Comparison of ENCODE assay signal across 22 mouse cellular contexts in the genomic region with DNA sequence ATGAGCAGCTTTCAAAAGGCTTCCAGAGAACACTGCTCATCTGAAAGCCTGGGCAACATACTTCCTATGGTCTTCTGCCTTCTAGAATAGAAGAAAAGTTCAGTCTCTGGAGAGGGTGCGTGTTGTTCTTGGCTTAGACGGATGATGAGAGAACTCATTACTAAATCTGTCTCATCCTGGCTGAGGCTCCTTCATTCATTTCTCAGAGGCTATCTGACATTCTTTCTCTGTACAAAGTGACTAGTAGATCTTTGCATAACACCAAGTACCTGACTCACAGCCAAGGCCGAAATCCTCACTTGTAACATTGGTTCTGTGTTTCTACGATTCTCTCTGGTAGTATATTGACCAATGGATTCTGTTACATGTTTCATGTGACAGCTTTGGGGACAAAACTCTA. TPM values are rescaled to one million over a fixed set of nuclear protein-coding genes. Genes with fewer than 3 reads are reported as not detected.
DNase-seq lines count a peak whose midpoint lies in the region; TF ChIP-seq lines count a peak whose summit lies in the region.
"Had no signal": no experiment of that assay in that cellular context is flagged by ENCODE, and none has a peak within 500 bp of the region (broad histone marks: within the 10 kb centered on the region; RNA-seq: fewer than 3 reads in every experiment).

No protein-coding gene starts in this region.

- intact Hi-C loops in gastrocnemius, adult 2 months (cut with DNase I), result no loop called here
- intact Hi-C loops in gastrocnemius, postnatal 14 days (cut with DNase I; ENCODE audit: low total_unique reads), result no loop called here
- intact Hi-C loops in heart, postnatal 14 days (cut with DNase I), result no loop called here

- H3K4me3 ChIP-seq in gastrocnemius, adult 2 months, result no peak overlapping the region
- H3K4me3 ChIP-seq in forebrain, embryonic 10.5 days, result no peak overlapping the region
- no peak overlapping the region for H3K4me3 ChIP-seq in thymus, adult 2 months (ENCODE audit: control insufficient read depth, insufficient read depth, low read length)
- H3K4me3 ChIP-seq: embryonic facial prominence, embryonic 13.5 days; erythroblast, embryonic 14.5 days; hindbrain, embryonic 13.5 days; kidney, embryonic 15.5 days; midbrain, embryonic 10.5 days; neural tube, embryonic 15.5 days had no signal

- H3K9me3 ChIP-seq in forebrain, embryonic 10.5 days, result no peaks in the 10 kb centered on the region
- H3K9me3 ChIP-seq: embryonic facial prominence, embryonic 13.5 days; hindbrain, embryonic 13.5 days; kidney, embryonic 15.5 days; midbrain, embryonic 10.5 days; neural tube, embryonic 15.5 days had no signal

- H3K36me3 ChIP-seq in forebrain, embryonic 10.5 days (replicated peaks), result peaks cover 6% of the 10 kb centered on the region
- no peaks in the 10 kb centered on the region for H3K36me3 ChIP-seq in thymus, adult 2 months (ENCODE audit: control insufficient read depth, insufficient read depth, low read length)

- H3K27ac ChIP-seq in gastrocnemius, adult 2 months, result peak overlapping the region; percentile 48
- H3K27ac ChIP-seq in forebrain, embryonic 10.5 days, result no peak overlapping the region
- no peak overlapping the region for H3K27ac ChIP-seq in thymus, adult 2 months (ENCODE audit: control insufficient read depth, insufficient read depth, low read length)
- H3K27ac ChIP-seq: embryonic facial prominence, embryonic 13.5 days; hindbrain, embryonic 13.5 days; kidney, embryonic 15.5 days; midbrain, embryonic 10.5 days; neural tube, embryonic 15.5 days; stomach, postnatal 0 days had no signal

- no peak for TF ChIP-seq POLR2A in thymus, adult 2 months (IDR thresholded peaks at IDR 0.05; ENCODE audit: control insufficient read depth, extremely low read depth, insufficient read depth, low read length, poor library complexity)

- peak; percentile 43 for DNase-seq in gastrocnemius, adult 2 months
- no peak for DNase-seq in gastrocnemius, postnatal 14 days
- DNase-seq in testis, postnatal 14 days (ENCODE audit: low spot score), result peak; percentile 18
- DNase-seq in testis, postnatal 10 days (ENCODE audit: low spot score), result no peak
- peak; percentile 27 to 37 for DNase-seq in heart, postnatal 14 days
- DNase-seq in forebrain, embryonic 10.5 days (ENCODE audit: extremely low spot score, low spot score), result no peak
- DNase-seq in thymus, adult 2 months, result no peak
- DNase-seq: cerebellum, adult 2 months; cerebellum, postnatal 36 days; embryo, embryonic 11 days; kidney, adult 11 months; kidney, postnatal 36 days; layer of hippocampus, postnatal 36 days; thymus, postnatal 14 days had no signal

- H3K27me3 ChIP-seq in forebrain, embryonic 10.5 days (ENCODE audit: poor library complexity, severe bottlenecking), result no peaks in the 10 kb centered on the region
- no peaks in the 10 kb centered on the region for H3K27me3 ChIP-seq in thymus, adult 2 months (ENCODE audit: control insufficient read depth, insufficient read depth, low read length)
- H3K27me3 ChIP-seq: embryonic facial prominence, embryonic 13.5 days; hindbrain, embryonic 13.5 days; kidney, embryonic 15.5 days; neural tube, embryonic 15.5 days had no signal

- WGBS in forebrain, embryonic 10.5 days, result 95% methylated on average over 4 of the region's 4 CpGs
- 97% methylated on average over 4 of the region's 4 CpGs for WGBS in thymus, adult 2 months

- TF ChIP-seq CTCF in gastrocnemius, adult 2 months (IDR thresholded peaks at IDR 0.05), result no peak
- TF ChIP-seq CTCF in thymus, adult 2 months (IDR thresholded peaks at IDR 0.05; ENCODE audit: borderline replicate concordance, control insufficient read depth, extremely low read depth, insufficient read depth, low read length, poor library complexity), result no peak

- peaks cover 10% of the 10 kb centered on the region for H3K4me1 ChIP-seq in forebrain, embryonic 10.5 days
- no peaks in the 10 kb centered on the region for H3K4me1 ChIP-seq in thymus, adult 2 months (replicated peaks; ENCODE audit: control insufficient read depth, insufficient read depth, low read length)
- H3K4me1 ChIP-seq: embryonic facial prominence, embryonic 13.5 days; hindbrain, embryonic 13.5 days; kidney, embryonic 15.5 days; neural tube, embryonic 15.5 days had no signal

RNA-seq across cellular contexts. Expression of a gene that starts 51.3 kb away (rescaled TPM):
- 1 to 10 TPM in 1 of 2 experiments, under 1 TPM in 1; 0.64 to 2.3 TPM for total RNA-seq in gastrocnemius, adult 2 months (2021)
- total RNA-seq in gastrocnemius, postnatal 14 days (2021), result 1 to 10 TPM in 1 of 2 experiments, under 1 TPM in 1; 0.93 to 2.4 TPM
- 1 to 10 TPM; 4.7 to 4.9 TPM for total RNA-seq in heart, postnatal 14 days (2021)
- polyA plus RNA-seq in forebrain, embryonic 10.5 days (2016; fragmentation: Nextera tagmentation; extraction: Ambion mirVana), result 19.3 and 23.9 TPM in 2 replicates
- 6.5 and 8.1 TPM in 2 replicates for polyA plus RNA-seq in thymus, adult 2 months (2012; rRNA removed)
- polyA plus RNA-seq: activated CD4-positive, CD25-positive, alpha-beta regulatory T cell, adult 4 months; erythroblast, embryonic 14.5 days had no signal

Comparison
In these comparisons a context has a peak if more than half of its experiments do, and no peak if none do; other contexts are left out.
1. DNase-seq: peak in gastrocnemius, adult 2 months (single experiment), testis, postnatal 14 days (single experiment) and heart, postnatal 14 days (2 of 2); none in gastrocnemius, postnatal 14 days (single experiment), testis, postnatal 10 days (single experiment), forebrain, embryonic 10.5 days (single experiment) and thymus, adult 2 months (single experiment).